Mouse (Mus musculus): Measurements from ENCODE around the gene Usf3.

- TF ChIP-seq CTCF (IDR thresholded peaks at IDR 0.05; ENCODE audit: borderline replicate concordance, extremely low read depth, insufficient read depth, insufficient read length), result no peak
- no peak for TF ChIP-seq POLR2A (IDR thresholded peaks at IDR 0.05; ENCODE audit: borderline replicate concordance, extremely low read depth, insufficient read depth, insufficient read length, poor library complexity, severe bottlenecking)
Observed at GRCm38 (mm10) chr16:44149002-44149767, 23.9 kb upstream of the Usf3 start.
